ENCODE assay signal across 18 mouse cellular contexts in the genomic region with DNA sequence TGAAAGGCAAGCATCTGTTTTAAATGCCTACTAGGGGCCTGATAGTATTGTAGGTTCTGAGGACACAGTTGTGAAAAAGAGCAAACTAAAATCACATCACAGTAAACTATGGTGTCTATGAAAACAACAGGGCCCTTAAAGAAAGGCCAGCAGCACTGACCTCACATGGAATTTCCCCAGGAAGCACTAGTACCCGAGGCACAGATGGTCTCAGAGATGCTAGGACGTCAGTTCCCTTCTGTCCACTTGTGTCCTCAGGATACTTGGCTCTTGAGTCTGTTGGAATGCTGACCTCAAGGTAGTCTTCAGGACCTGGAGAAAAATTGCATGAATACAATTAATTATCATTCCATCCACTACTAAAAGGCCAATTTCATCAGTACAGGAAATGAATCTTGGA.
"Had no signal": no experiment of that assay in that cellular context is flagged by ENCODE, and none has a peak within 500 bp of the region (broad histone marks: within the 10 kb centered on the region; RNA-seq: fewer than 3 reads in every experiment).

No protein-coding gene starts in this region.

- H3K9ac ChIP-seq: kidney, embryonic 15.5 days; limb, embryonic 12.5 days; liver, embryonic 14.5 days; midbrain, embryonic 12.5 days; neural tube, embryonic 13.5 days had no signal

- H3K27ac ChIP-seq: kidney, embryonic 15.5 days; limb, embryonic 12.5 days; liver, embryonic 14.5 days; midbrain, embryonic 12.5 days; neural tube, embryonic 13.5 days had no signal

- H3K27me3 ChIP-seq: kidney, embryonic 15.5 days; midbrain, embryonic 12.5 days; neural tube, embryonic 13.5 days had no signal

- H3K36me3 ChIP-seq: kidney, embryonic 15.5 days; limb, embryonic 12.5 days; midbrain, embryonic 12.5 days; neural tube, embryonic 13.5 days had no signal

- H3K9me3 ChIP-seq: kidney, embryonic 15.5 days; limb, embryonic 12.5 days; midbrain, embryonic 12.5 days; neural tube, embryonic 13.5 days had no signal

- DNase-seq: kidney, adult 2 months; kidney, postnatal 25 days; layer of hippocampus, adult 9-11 months; liver; lung, adult 18-20 months; lung, postnatal 36 days; retina, postnatal 1 day; right cerebral cortex, postnatal 4 days; spleen, adult 18-20 months; thymus, adult 2 months; thymus, postnatal 25 days had no signal

- H3K4me3 ChIP-seq: kidney, embryonic 15.5 days; limb, embryonic 12.5 days; midbrain, embryonic 12.5 days; neural tube, embryonic 13.5 days had no signal

- H3K4me2 ChIP-seq: kidney, embryonic 15.5 days; limb, embryonic 12.5 days; midbrain, embryonic 12.5 days; neural tube, embryonic 13.5 days had no signal

- ATAC-seq: lung, postnatal 0 days; midbrain, embryonic 16.5 days had no signal

- H3K4me1 ChIP-seq: kidney, embryonic 15.5 days; limb, embryonic 12.5 days; midbrain, embryonic 12.5 days; neural tube, embryonic 13.5 days had no signal
